Mouse (Mus musculus): ENCODE results near the gene Il17f. TPM values are rescaled to one million over a fixed set of nuclear protein-coding genes. Genes with fewer than 3 reads are reported as not detected.
"Not testable (repeated sequence)": the region's sequence is repeated elsewhere in the genome, so short reads cannot be mapped to it uniquely, and the experiment has no call there.

The Il17f gene
- polyA plus RNA-seq (2015; fragmentation: Nextera tagmentation; extraction: Ambion mirVana): not detected in 2 replicates

GRCm38 (mm10) chr1:20790517-20790916, at the start of gene Il17f:
Gene Il17f, minus strand, starts transcription at chr1:20790617.
- not testable (repeated sequence) for H3K4me1 ChIP-seq (ENCODE audit: control insufficient read depth, insufficient read depth, low read depth, low read length); H3K36me3 ChIP-seq (ENCODE audit: control insufficient read depth, insufficient read depth, low read length); ATAC-seq; H3K4me2 ChIP-seq (ENCODE audit: low read length); H3K27me3 ChIP-seq (replicated peaks; ENCODE audit: control insufficient read depth, insufficient read depth, low read length); H3K27ac ChIP-seq (ENCODE audit: low read depth, low read length); H3K4me3 ChIP-seq (ENCODE audit: low read length); H3K9ac ChIP-seq (ENCODE audit: low read depth, low read length); H3K9me3 ChIP-seq (ENCODE audit: control insufficient read depth, low read length)
- 70% methylated on average over 1 of the region's 1 CpGs for WGBS

GRCm38 (mm10) chr1:20839911-20840310, 49.5 kb upstream of the Il17f start:
- WGBS: 64% methylated on average over 3 of the region's 3 CpGs
- H3K4me2 ChIP-seq (ENCODE audit: low read length): no peak overlapping the region
- H3K27me3 ChIP-seq (replicated peaks; ENCODE audit: control insufficient read depth, insufficient read depth, low read length): no peaks in the 10 kb centered on the region
- ATAC-seq: no peak
- H3K36me3 ChIP-seq (ENCODE audit: control insufficient read depth, insufficient read depth, low read length): no peaks in the 10 kb centered on the region
- peaks cover 2% of the 10 kb centered on the region; the same call in 1 of the 2 replicates for H3K9me3 ChIP-seq (ENCODE audit: control insufficient read depth, low read length)
- H3K4me1 ChIP-seq (ENCODE audit: control insufficient read depth, insufficient read depth, low read depth, low read length): no peaks in the 10 kb centered on the region
- no peak overlapping the region for H3K4me3 ChIP-seq (ENCODE audit: low read length)
- no peak overlapping the region for H3K9ac ChIP-seq (ENCODE audit: low read depth, low read length)
- no peak overlapping the region for H3K27ac ChIP-seq (ENCODE audit: low read depth, low read length)

GRCm38 (mm10) chr1:20836551-20837125, 46.2 kb upstream of the Il17f start:
- Histone ChIP-seq H3K9ac (ENCODE audit: low read depth, low read length) (no peak overlapping the region), H3K27ac (ENCODE audit: low read depth, low read length) (no peak overlapping the region), H3K4me1 (ENCODE audit: control insufficient read depth, insufficient read depth, low read depth, low read length) (no peaks in the 10 kb centered on the region), H3K36me3 (ENCODE audit: control insufficient read depth, insufficient read depth, low read length) (no peaks in the 10 kb centered on the region), H3K4me3 (ENCODE audit: low read length) (no peak overlapping the region), H3K9me3 (ENCODE audit: control insufficient read depth, low read length) (peaks cover 2% of the 10 kb centered on the region; the same call in 1 of the 2 replicates), H3K27me3 (replicated peaks; ENCODE audit: control insufficient read depth, insufficient read depth, low read length) (no peaks in the 10 kb centered on the region), H3K4me2 (ENCODE audit: low read length) (no peak overlapping the region)
- WGBS: 80% methylated on average over 3 of the region's 3 CpGs
- ATAC-seq: no peak

GRCm38 (mm10) chr1:20833141-20833511, 42.7 kb upstream of the Il17f start:
- Histone ChIP-seq H3K4me3 (ENCODE audit: low read length) (no peak overlapping the region), H3K27ac (ENCODE audit: low read depth, low read length) (no peak overlapping the region), H3K9me3 (ENCODE audit: control insufficient read depth, low read length) (peaks cover 2% of the 10 kb centered on the region; the same call in 1 of the 2 replicates), H3K27me3 (replicated peaks; ENCODE audit: control insufficient read depth, insufficient read depth, low read length) (no peaks in the 10 kb centered on the region), H3K4me1 (ENCODE audit: control insufficient read depth, insufficient read depth, low read depth, low read length) (no peaks in the 10 kb centered on the region), H3K9ac (ENCODE audit: low read depth, low read length) (no peak overlapping the region), H3K4me2 (ENCODE audit: low read length) (no peak overlapping the region), H3K36me3 (ENCODE audit: control insufficient read depth, insufficient read depth, low read length) (no peaks in the 10 kb centered on the region)
- WGBS: 86% methylated on average over 3 of the region's 4 CpGs
- ATAC-seq: no peak

- H3K4me2 ChIP-seq (ENCODE audit: low read length): no peak overlapping the region
- H3K9me3 ChIP-seq (ENCODE audit: control insufficient read depth, low read length): no peaks in the 10 kb centered on the region
- no peak overlapping the region for H3K4me3 ChIP-seq (ENCODE audit: low read length)
- H3K27ac ChIP-seq (ENCODE audit: low read depth, low read length): no peak overlapping the region
- ATAC-seq: no peak
- 75% methylated on average over 5 of the region's 5 CpGs for WGBS
- H3K9ac ChIP-seq (ENCODE audit: low read depth, low read length): no peak overlapping the region
- no peaks in the 10 kb centered on the region for H3K27me3 ChIP-seq (replicated peaks; ENCODE audit: control insufficient read depth, insufficient read depth, low read length)
- no peaks in the 10 kb centered on the region for H3K4me1 ChIP-seq (ENCODE audit: control insufficient read depth, insufficient read depth, low read depth, low read length)
- H3K36me3 ChIP-seq (ENCODE audit: control insufficient read depth, insufficient read depth, low read length): no peaks in the 10 kb centered on the region
Observed at GRCm38 (mm10) chr1:20832473-20833140, 42.2 kb upstream of the Il17f start.

GRCm38 (mm10) chr1:20830546-20830945, 40.1 kb upstream of the Il17f start:
- H3K4me3 ChIP-seq (ENCODE audit: low read length): no peak overlapping the region
- ATAC-seq: no peak
- no peaks in the 10 kb centered on the region for H3K36me3 ChIP-seq (ENCODE audit: control insufficient read depth, insufficient read depth, low read length)
- H3K27ac ChIP-seq (ENCODE audit: low read depth, low read length): no peak overlapping the region
- H3K4me1 ChIP-seq (ENCODE audit: control insufficient read depth, insufficient read depth, low read depth, low read length): no peaks in the 10 kb centered on the region
- H3K4me2 ChIP-seq (ENCODE audit: low read length): no peak overlapping the region
- no peaks in the 10 kb centered on the region for H3K27me3 ChIP-seq (replicated peaks; ENCODE audit: control insufficient read depth, insufficient read depth, low read length)
- WGBS: 67% methylated on average over 1 of the region's 1 CpGs
- no peak overlapping the region for H3K9ac ChIP-seq (ENCODE audit: low read depth, low read length)
- no peaks in the 10 kb centered on the region for H3K9me3 ChIP-seq (ENCODE audit: control insufficient read depth, low read length)

GRCm38 (mm10) chr1:20828061-20828460, 37.6 kb upstream of the Il17f start:
- no peak overlapping the region for H3K9ac ChIP-seq (ENCODE audit: low read depth, low read length)
- no peak overlapping the region for H3K4me2 ChIP-seq (ENCODE audit: low read length)
- 96% methylated on average over 2 of the region's 2 CpGs for WGBS
- no peaks in the 10 kb centered on the region for H3K4me1 ChIP-seq (ENCODE audit: control insufficient read depth, insufficient read depth, low read depth, low read length)
- H3K4me3 ChIP-seq (ENCODE audit: low read length): no peak overlapping the region
- H3K27ac ChIP-seq (ENCODE audit: low read depth, low read length): no peak overlapping the region
- no peak for ATAC-seq
- no peaks in the 10 kb centered on the region for H3K27me3 ChIP-seq (replicated peaks; ENCODE audit: control insufficient read depth, insufficient read depth, low read length)
- no peaks in the 10 kb centered on the region for H3K36me3 ChIP-seq (ENCODE audit: control insufficient read depth, insufficient read depth, low read length)
- no peaks in the 10 kb centered on the region for H3K9me3 ChIP-seq (ENCODE audit: control insufficient read depth, low read length)

- Histone ChIP-seq H3K4me2 (ENCODE audit: low read length) (no peak overlapping the region), H3K9me3 (ENCODE audit: control insufficient read depth, low read length) (no peaks in the 10 kb centered on the region), H3K27ac (ENCODE audit: low read depth, low read length) (no peak overlapping the region), H3K4me1 (ENCODE audit: control insufficient read depth, insufficient read depth, low read depth, low read length) (no peaks in the 10 kb centered on the region), H3K9ac (ENCODE audit: low read depth, low read length) (no peak overlapping the region), H3K27me3 (replicated peaks; ENCODE audit: control insufficient read depth, insufficient read depth, low read length) (no peaks in the 10 kb centered on the region), H3K36me3 (ENCODE audit: control insufficient read depth, insufficient read depth, low read length) (no peaks in the 10 kb centered on the region), H3K4me3 (ENCODE audit: low read length) (no peak overlapping the region)
- no peak for ATAC-seq
Observed at GRCm38 (mm10) chr1:20825036-20825435, 34.6 kb upstream of the Il17f start.

GRCm38 (mm10) chr1:20823906-20824305, 33.5 kb upstream of the Il17f start:
- H3K4me3 ChIP-seq (ENCODE audit: low read length): no peak overlapping the region
- ATAC-seq: no peak
- H3K9me3 ChIP-seq (ENCODE audit: control insufficient read depth, low read length): no peaks in the 10 kb centered on the region
- WGBS: 63% methylated on average over 2 of the region's 2 CpGs
- no peak overlapping the region for H3K4me2 ChIP-seq (ENCODE audit: low read length)
- H3K27me3 ChIP-seq (replicated peaks; ENCODE audit: control insufficient read depth, insufficient read depth, low read length): no peaks in the 10 kb centered on the region
- no peaks in the 10 kb centered on the region for H3K36me3 ChIP-seq (ENCODE audit: control insufficient read depth, insufficient read depth, low read length)
- H3K4me1 ChIP-seq (ENCODE audit: control insufficient read depth, insufficient read depth, low read depth, low read length): peaks cover 2% of the 10 kb centered on the region; the same call in 1 of the 2 replicates
- no peak overlapping the region for H3K9ac ChIP-seq (ENCODE audit: low read depth, low read length)
- no peak overlapping the region for H3K27ac ChIP-seq (ENCODE audit: low read depth, low read length)
